Mouse (Mus musculus) brain, embryonic 14.5 days (tissue): ENCODE data around the gene Qpct.
A peak's percentile ranks its signal among the peaks of the same experiment; 100 is the strongest.

Experiments used
- CTCF ChIP-seq: fragments of 200-500 bp; IDR thresholded peaks from 2 replicates; pipeline ENCODE4 v1.5.1; 2012; ENCODE audit warnings: inconsistent platforms, mild to moderate bottlenecking, moderate library complexity, borderline replicate concordance; ENCODE audit not compliant: insufficient read depth, insufficient read length; ENCODE audit errors: extremely low read depth
- POLR2A ChIP-seq: fragments of 200-500 bp; IDR thresholded peaks from 2 replicates; pipeline ENCODE4 v1.6.1; 2012; ENCODE audit warnings: mild to moderate bottlenecking, inconsistent platforms, borderline replicate concordance; ENCODE audit not compliant: poor library complexity, insufficient read depth, insufficient read length, severe bottlenecking; ENCODE audit errors: extremely low read depth

DNA sequence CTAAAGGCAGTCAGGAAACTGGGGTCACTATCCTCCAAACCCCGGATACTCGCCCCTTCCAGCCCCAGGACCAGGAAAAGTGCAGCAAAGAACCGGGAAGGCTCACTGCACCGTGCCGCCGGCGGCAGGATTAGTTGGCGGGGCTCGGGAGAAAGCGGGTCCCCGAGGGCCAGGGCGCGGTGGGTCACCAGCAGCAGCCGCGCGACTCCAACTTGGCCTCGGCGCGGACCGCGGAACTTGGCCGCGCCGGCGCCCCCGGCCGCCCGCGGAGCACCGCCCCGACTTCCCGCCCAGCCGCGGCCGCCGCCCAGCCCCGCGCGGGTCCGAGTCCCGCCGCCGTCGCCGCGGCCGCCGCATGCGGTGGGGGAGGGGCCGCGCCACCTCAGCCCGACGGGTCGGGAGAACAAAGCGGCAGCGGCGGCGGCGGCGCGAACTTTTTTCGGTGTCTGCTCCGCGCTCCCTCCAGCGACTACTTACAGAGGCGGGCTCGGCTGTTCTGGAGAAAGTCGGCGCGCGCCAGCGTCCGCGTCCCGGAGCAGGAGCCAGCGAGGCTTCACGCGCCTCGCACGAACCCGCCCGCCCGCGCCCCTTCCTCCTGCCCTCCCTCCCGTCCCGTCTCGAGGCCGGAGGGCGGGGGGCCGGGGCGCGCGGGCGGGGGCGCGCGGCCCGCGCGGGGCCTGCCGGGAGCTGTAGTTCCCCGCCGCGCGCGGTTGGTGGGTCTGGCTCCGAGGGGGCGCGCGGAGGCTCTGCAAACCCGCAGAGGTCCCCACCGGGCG lies 31.3 kb upstream of the Qpct start, which contains the start of gene Prkd3:
- TF ChIP-seq CTCF (no peak), POLR2A (peak; percentile 39; the same call in 1 of the 2 replicates)
